Mouse (Mus musculus) CD4-positive, CD25-positive, alpha-beta regulatory T cell, adult 4 months (primary cell): ENCODE data around the gene Dcun1d4. TPM values are rescaled to one million over a fixed set of nuclear protein-coding genes. Genes with fewer than 3 reads are reported as not detected.

Source experiments
- ATAC-seq: one replicate; pipeline ENCODE4 v1.8.0; 2017
- polyA plus RNA-seq, 2 experiments: library from polyadenylated mRNA; unstranded; fragments of 100-300 nt; shearing (Covaris generic); gene quantifications; one replicate each; pipeline ENCODE4 v1.2.1; 2017

Gene Dcun1d4
- polyA plus RNA-seq, 2 experiments from 2014 or later = 14.7 to 15.1 TPM

DNA sequence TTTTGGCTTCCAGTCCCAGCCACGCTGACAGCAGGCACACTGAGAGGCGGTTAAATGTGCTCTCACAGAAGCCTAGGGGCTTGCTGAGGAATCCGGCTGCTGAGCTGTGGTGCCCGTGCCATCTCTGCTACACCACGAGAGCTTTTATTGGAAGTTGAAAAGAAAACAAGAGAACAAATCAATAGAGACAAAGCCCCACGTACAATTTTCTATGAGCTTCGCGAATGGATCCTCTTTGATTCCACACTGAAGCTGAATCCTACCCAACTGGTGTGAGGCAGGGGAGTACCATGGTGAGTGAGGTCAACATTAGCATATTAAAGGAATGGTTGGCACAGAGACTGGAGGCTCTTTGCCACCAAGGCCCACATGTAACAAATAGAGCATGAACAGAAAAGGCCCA is 120.6 kb downstream of the Dcun1d4 start:
- no peak for ATAC-seq

DNA sequence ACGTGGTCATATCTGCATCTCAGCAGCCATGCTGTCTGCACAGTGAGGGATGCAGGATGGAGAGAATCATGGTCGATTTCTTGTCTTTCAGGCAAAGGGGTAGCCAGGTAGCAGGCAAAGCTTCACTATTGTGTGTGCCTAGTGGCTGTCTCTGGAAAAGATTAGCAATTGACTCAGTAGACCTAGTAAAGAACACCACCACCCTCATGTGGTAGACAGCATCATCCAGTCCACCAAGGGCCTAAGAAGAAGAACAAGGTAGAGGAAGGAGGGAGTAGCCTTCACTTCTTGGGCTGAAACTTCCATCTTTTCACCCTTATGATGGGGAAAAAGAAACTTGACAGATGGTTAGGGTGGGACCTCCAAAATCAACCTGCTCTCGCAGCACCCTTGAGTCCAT is 122.1 kb downstream of the Dcun1d4 start:
- ATAC-seq = no peak

DNA sequence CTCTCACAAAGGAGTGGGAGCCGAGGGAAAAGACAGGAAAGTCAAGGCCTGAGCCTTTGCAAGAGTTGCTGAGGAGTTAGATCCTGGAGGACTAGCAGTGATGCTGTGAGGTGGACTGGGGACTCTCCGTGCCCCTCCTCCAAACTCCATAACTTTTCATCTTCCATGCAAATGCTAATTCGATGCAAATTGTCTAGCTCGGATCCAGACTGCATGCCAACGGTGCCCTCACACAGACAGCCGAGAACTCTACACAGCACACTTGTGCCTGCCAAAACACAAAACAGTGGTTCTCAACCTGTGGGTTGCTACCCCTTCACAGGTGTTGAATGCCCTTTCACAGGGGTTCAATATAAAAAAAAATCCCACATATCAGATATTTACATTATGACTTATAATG is 123.7 kb downstream of the Dcun1d4 start:
- no peak for ATAC-seq

DNA sequence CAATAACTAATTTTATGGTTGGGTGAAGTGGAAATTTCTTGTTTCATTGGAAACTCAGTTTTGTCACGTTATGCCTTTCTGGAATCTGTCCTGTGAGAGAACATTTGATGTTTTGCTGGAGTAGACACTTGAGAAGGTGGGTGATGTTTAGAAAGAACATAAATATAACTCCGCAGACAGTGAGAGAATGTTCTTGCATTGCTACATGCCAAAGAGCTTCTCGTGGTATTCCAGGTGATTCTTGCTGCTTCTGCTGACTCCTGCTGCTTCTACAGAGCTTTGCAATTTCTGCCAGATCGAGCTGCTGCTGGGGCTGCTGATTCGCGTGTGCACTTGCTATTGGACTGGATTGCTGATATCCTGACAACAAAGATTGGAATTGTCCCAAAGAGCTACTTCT is 124.2 kb downstream of the Dcun1d4 start:
- ATAC-seq = no peak

Other genes starting within 250 kb of the Dcun1d4 start
- 100 to 1,000 TPM; 101 TPM for gene Fryl, start 224.4 kb upstream of the Dcun1d4 start, polyA plus RNA-seq
- 100 to 1,000 TPM; 171 to 260 TPM for gene Ociad1, start 188.2 kb upstream of the Dcun1d4 start, polyA plus RNA-seq
- gene Ociad2, start 140.0 kb upstream of the Dcun1d4 start, polyA plus RNA-seq = under 1 TPM; 0.80 to 0.96 TPM
- gene Cwh43, start 74.9 kb upstream of the Dcun1d4 start, polyA plus RNA-seq = not detected
- 1 to 10 TPM; 1.3 to 2.5 TPM for gene Lrrc66, start 151.5 kb downstream of the Dcun1d4 start, polyA plus RNA-seq
- 10 to 100 TPM; 11.1 to 16.5 TPM for gene Sgcb, start 166.8 kb downstream of the Dcun1d4 start, polyA plus RNA-seq
- not detected for gene Spata18, start 170.4 kb downstream of the Dcun1d4 start, polyA plus RNA-seq